Mouse (Mus musculus) embryonic fibroblast, embryonic 13.5 days (primary cell): ENCODE measurements around the gene E130308A19Rik.

Experiments used
- CTCF ChIP-seq: IDR thresholded peaks from 2 replicates; pipeline ENCODE4 v1.5.1; 2011; ENCODE audit warnings: mild to moderate bottlenecking, control low read depth, low read length, moderate library complexity, borderline replicate concordance; ENCODE audit not compliant: insufficient read depth
- POLR2A ChIP-seq: IDR thresholded peaks from 2 replicates; pipeline ENCODE4 v1.6.1; 2011; ENCODE audit warnings: low read depth, mild to moderate bottlenecking, control low read depth, low read length, moderate library complexity

GRCm38 (mm10) chr4:59761365-59761729, 135.3 kb downstream of the E130308A19Rik start:
- no peak for TF ChIP-seq POLR2A
- no peak for TF ChIP-seq CTCF
